Mouse (Mus musculus) heart, adult 9 months (tissue): ENCODE measurements at regions not wholly inside any gene's neighbourhood (a gene's known extent, or its start where the extent isn't known, plus 50 kb on each side); places are given as distances from the start of the nearest gene placed in this dataset.

Source experiments
- DNase-seq, 2 experiments: peaks; one replicate each; pipeline ENCODE4 v3.0.0; 2022; ENCODE audit warnings: low spot score in 2 of 2

DNA sequence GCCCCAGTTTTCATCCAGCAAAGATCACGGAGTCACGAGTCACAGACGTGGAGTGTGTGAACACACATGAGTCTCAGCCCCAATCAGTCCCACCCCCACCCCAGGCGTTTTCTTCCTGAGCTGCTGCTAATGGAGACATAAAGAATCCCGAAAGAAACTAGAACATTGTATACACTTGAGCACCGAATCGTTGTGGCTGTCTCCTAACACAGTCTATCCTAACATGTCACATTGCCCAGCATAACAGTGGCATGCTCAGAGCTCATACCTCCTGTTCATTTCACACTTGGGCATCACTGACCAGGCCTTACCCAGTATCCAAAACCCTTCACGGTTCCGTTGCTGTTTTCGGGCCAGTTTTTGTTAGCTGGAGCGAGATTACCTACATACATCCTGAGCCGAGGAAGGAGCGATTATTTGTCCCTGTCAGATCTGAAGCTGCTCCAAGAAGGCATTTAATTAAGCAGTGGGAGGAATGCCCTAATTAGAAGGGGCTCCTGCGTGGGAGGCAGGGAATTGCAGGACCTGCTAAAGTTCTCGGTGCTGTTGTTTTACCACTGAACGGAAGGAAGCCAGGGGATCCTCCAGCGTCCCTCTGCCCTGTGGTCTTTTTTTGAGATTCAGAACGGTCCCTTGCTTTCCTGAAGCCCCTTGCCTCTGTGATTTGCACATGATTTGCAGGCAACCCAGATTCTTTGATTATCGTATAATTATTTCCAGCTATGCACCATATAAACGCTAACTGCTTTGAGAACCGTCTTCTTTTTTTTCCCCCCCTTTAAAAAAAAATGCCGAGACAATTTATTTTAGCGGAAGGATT lies 53.4 kb upstream of the Nap1l1 start:
- no peak for DNase-seq

DNA sequence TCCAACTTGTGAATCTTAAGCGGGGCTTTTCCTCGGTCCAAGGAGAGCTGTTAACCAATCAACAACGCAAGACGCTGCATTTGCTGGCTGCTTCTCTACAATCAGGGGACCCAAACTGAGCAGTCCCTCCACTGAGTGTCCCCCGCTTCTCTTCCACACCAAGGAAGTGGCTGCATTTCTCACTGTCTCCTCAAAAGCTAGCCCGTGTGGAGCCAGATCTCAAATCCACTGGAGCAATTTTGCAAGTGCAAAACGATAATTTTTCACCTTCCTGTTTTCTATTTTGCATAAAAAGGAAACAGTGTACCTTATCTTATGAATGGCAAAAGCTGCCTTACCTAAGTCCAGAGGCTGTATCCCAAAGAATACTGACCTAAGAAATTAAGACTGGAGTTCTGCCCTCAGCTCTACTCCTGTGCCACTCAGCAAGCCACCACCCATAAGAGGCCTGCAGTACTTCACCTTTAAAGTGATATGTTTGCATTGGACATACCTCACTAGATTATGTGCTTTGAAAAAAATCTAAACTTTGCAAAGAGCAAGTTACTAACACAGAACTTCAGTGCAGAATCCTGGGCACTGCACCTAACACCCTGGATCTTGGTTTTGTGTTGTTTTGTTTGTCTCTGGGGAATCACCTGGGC lies 52.7 kb upstream of the Nap1l1 start:
- no peak for DNase-seq

DNA sequence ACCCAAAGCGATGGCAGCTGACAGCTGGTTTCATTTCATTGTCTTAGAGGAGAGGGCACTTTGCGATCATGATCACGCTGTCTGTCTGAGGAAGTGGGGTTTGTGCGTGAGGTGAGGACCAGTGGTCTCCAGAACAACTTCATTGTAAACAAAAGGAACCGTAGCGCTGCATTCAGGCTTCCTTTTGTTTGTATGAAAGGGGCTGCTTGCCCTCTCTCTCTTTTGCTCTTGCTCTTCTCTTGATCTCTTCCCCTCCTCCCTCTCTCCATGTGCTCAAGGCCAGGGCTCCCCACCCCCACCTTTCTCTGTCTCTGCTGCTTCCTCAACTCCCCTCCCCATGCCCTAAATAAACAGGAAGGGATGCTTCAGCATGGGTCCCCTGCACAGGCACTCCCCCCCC lies 51.0 kb upstream of the Nap1l1 start:
- DNase-seq: no peak

DNA sequence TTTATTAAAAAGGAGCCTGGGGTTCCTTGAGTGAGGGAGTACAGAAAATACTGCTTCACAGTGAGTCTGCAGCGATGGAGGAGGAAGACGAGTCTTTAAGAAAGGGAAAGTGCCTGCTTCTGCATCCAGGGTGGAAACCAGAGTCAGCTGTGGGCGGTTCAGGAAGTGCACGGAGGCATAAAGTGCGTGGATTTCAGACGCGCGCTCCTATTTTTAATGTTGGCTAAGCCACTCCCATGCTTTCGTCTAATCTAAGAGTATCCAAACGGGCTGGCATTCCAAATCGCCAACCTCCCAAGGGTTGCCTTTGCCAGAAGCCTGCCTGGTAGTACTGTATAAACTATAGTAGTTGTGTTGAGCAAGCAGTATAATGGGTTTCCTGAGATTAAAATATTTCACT lies 50.4 kb upstream of the Nap1l1 start:
- peak; percentile 36 to 40 for DNase-seq
